Mouse (Mus musculus) thymus, adult 2 months (tissue): ENCODE results near the gene Pgls. TPM values are rescaled to one million over a fixed set of nuclear protein-coding genes. Genes with fewer than 3 reads are reported as not detected.

ENCODE experiments used
- DNase-seq: peaks from one replicate; pipeline ENCODE4 v3.0.0; 2021
- H3K27ac ChIP-seq: fragments of 200-500 bp; 2 replicates; pipeline ENCODE4 v1.5.1; 2012; ENCODE audit warnings: low read length, control low read depth; ENCODE audit not compliant: control insufficient read depth, insufficient read depth
- H3K27me3 ChIP-seq: fragments of 200-500 bp; 2 replicates; pipeline ENCODE4 v1.6.1; 2012; ENCODE audit warnings: mild to moderate bottlenecking, low read length, moderate library complexity, mixed read lengths; ENCODE audit not compliant: control insufficient read depth, insufficient read depth
- H3K36me3 ChIP-seq: fragments of 200-500 bp; 2 replicates; pipeline ENCODE4 v1.6.1; 2012; ENCODE audit warnings: mild to moderate bottlenecking, low read length, moderate library complexity; ENCODE audit not compliant: control insufficient read depth, insufficient read depth
- H3K4me1 ChIP-seq: fragments of 200-500 bp; replicated peaks from 2 replicates; pipeline ENCODE4 v1.6.1; 2012; ENCODE audit warnings: low read length; ENCODE audit not compliant: control insufficient read depth, insufficient read depth
- H3K4me3 ChIP-seq: fragments of 200-500 bp; 2 replicates; pipeline ENCODE4 v1.5.1; 2012; ENCODE audit warnings: mild to moderate bottlenecking, low read length, control low read depth, moderate library complexity; ENCODE audit not compliant: control insufficient read depth, insufficient read depth
- CTCF ChIP-seq: fragments of 200-500 bp; IDR thresholded peaks from 2 replicates; pipeline ENCODE4 v1.5.1; 2012; ENCODE audit warnings: mild to moderate bottlenecking, control low read depth, low read length, moderate library complexity, borderline replicate concordance; ENCODE audit not compliant: control insufficient read depth, poor library complexity, insufficient read depth; ENCODE audit errors: extremely low read depth
- POLR2A ChIP-seq: fragments of 200-500 bp; IDR thresholded peaks from 2 replicates; pipeline ENCODE4 v1.6.1; 2012; ENCODE audit warnings: mild to moderate bottlenecking, low read length, control low read depth, moderate library complexity; ENCODE audit not compliant: control insufficient read depth, poor library complexity, insufficient read depth; ENCODE audit errors: extremely low read depth
- WGBS: fragments of 180-500 bp; shearing (Covaris S2); methylation state at CpG from one replicate; pipeline ENCODE4 v1.1.7; 2018; 5-methylcytosine and 5-hydroxymethylcytosine counted together
- polyA plus RNA-seq: library from polyadenylated mRNA; depleted of rRNA; stranded (reverse); fragments of >200 nt; gene quantifications from 2 replicates; pipeline ENCODE4 v1.2.3, GENCODE M21; 2012

Pgls gene
- polyA plus RNA-seq, 1 experiment, result 280 TPM

DNA sequence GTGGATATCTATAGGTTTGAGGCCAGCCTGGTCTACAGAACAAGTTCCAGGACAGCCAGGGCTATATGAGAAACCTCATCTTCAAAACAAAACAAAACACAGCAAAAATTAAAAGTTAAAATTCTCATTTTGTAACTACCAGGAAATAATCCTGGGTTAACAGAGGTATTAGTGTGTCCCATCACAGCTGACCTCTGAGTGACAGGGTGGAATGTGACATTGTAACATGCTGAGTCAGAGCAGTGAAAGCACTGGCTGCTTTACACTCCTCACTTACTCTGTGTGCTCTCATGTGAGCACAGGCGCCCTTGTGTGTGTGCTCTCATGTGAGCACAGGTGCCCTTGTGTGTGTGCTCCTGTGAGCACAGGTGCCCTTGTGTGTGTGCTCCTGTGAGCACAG, 17.0 kb upstream of the Pgls start:
- no peaks in the 10 kb centered on the region for H3K27me3 ChIP-seq
- DNase-seq, result no peak
- TF ChIP-seq CTCF (no peak), POLR2A (no peak)
- 89% methylated on average over 1 of the region's 1 CpGs for WGBS
- H3K4me3 ChIP-seq, result no peak overlapping the region
- H3K27ac ChIP-seq, result no peak overlapping the region
- peaks cover 24% of the 10 kb centered on the region for H3K4me1 ChIP-seq
- no peaks in the 10 kb centered on the region for H3K36me3 ChIP-seq

DNA sequence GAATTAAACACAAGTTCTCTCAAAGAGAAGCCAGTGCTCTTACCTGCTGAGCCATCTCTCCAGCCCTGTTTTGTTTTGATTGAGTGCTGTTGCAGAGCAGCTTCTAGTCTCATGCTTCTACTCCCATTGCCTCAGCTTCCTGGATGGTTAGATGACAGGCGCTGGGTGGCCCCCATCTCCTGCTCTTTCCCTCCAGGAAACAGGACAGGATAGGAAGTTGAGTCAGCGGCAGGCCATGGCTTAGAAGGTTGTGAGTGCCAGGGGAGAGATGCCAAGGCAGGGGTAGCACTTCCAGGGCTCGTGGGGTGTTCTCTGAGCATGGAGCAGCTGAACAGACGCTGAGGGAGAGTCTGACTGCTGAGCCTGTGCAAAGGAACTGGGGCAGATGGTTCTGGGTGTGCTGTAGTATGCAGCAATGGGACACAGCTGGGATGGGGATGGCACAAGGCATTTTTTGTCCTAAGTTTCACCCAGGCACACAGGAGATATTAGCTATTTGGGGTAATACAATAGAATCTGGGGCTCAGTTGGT, 14.1 kb upstream of the Pgls start:
- Histone ChIP-seq H3K27me3 (no peaks in the 10 kb centered on the region), H3K4me1 (peaks cover 5% of the 10 kb centered on the region), H3K36me3 (no peaks in the 10 kb centered on the region), H3K4me3 (no peak overlapping the region), H3K27ac (no peak overlapping the region)
- 84% methylated on average over 4 of the region's 4 CpGs for WGBS
- TF ChIP-seq POLR2A (no peak), CTCF (no peak)
- no peak for DNase-seq

DNA sequence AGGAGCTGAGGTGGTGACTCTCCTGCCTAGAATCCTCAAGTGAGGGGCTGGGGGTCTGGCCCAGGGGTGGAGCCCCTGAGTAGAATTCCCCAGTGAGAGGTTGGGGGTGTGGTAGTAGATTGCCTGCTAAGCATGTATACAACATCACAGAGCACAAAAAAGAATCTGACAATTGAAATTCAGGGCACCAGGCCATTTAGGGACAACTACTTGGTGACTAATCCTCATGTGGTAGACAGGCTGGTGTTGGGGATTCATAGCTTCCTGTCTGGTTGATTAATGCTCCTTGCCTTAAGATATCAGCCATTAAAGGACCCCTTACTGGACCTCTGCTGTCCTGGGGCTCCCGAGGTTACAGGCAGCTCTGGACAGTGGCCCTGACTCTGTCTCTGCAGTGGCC, 13.0 kb upstream of the Pgls start:
- H3K27ac ChIP-seq, result no peak overlapping the region
- no peak for DNase-seq
- no peak for TF ChIP-seq CTCF
- no peak for TF ChIP-seq POLR2A
- no peaks in the 10 kb centered on the region; the same call in 1 of the 2 replicates for H3K36me3 ChIP-seq
- 100% methylated on average over 1 of the region's 1 CpGs for WGBS
- H3K4me1 ChIP-seq, result peaks cover 3% of the 10 kb centered on the region
- H3K27me3 ChIP-seq, result no peaks in the 10 kb centered on the region
- no peak overlapping the region for H3K4me3 ChIP-seq

DNA sequence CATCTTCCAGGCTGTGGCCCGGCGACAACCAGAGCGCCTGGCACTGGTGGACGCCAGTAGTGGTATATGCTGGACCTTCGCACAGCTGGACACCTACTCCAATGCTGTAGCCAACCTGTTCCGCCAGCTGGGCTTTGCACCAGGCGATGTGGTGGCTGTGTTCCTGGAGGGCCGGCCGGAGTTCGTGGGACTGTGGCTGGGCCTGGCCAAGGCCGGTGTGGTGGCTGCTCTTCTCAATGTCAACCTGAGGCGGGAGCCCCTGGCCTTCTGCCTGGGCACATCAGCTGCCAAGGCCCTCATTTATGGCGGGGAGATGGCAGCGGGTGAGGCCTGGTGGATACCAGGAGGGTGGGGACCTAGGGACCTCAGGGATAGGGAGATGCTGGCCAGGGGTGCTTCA, 12.5 kb upstream of the Pgls start:
- Histone ChIP-seq H3K4me3 (no peak overlapping the region), H3K4me1 (peaks cover 1% of the 10 kb centered on the region), H3K27ac (no peak overlapping the region), H3K36me3 (no peaks in the 10 kb centered on the region; the same call in 1 of the 2 replicates), H3K27me3 (no peaks in the 10 kb centered on the region)
- TF ChIP-seq CTCF (no peak), POLR2A (no peak)
- WGBS, result 94% methylated on average over 14 of the region's 14 CpGs
- no peak for DNase-seq

DNA sequence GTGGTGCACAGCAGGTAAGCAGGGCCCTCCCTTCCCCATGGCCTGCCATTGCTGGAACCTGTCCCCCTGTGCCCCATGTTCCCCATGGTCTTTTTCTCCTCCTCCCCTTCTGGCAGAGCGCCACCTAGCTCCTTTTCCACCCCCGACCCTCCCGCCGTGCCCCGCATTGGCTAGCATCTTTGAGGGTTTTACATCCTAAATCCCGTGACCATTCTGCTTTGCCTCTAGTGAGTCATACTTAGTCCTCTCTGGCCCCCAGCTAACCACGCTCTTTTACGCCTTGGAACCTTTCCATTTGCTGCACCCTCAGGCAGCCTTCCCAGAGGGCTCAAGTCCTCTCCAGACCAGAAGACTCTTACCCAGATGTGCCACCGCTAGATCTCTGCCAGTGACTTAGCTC, 11.8 kb upstream of the Pgls start:
- Histone ChIP-seq H3K27ac (no peak overlapping the region), H3K4me1 (no peaks in the 10 kb centered on the region), H3K4me3 (no peak overlapping the region), H3K27me3 (no peaks in the 10 kb centered on the region), H3K36me3 (no peaks in the 10 kb centered on the region; the same call in 1 of the 2 replicates)
- no peak for DNase-seq
- 94% methylated on average over 8 of the region's 9 CpGs for WGBS
- TF ChIP-seq CTCF (no peak), POLR2A (no peak)

DNA sequence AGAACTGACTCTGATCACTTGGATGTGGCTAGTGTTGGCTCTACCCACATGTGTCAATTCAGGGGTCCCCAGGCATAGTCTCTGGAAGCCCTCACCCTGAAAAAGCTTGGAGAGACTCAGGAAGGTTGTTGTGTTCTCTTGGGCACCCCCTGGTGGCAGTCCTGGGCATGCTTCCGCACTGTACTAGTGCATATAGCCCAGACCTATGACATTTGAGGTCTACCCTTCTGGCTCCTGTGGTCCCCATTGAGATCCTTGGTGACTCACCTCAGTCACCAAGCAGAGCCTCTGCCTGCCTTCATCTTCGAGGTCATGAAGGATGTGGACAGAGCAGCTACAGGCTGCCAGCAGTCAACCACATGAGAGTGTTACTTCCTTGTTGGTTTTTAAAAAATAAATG, 5.1 kb upstream of the Pgls start:
- 48% methylated on average over 2 of the region's 2 CpGs for WGBS
- H3K4me1 ChIP-seq, result peaks cover 28% of the 10 kb centered on the region
- peak; percentile 52 for DNase-seq
- TF ChIP-seq CTCF (no peak), POLR2A (no peak)
- no peak overlapping the region for H3K4me3 ChIP-seq
- no peaks in the 10 kb centered on the region; the same call in 1 of the 2 replicates for H3K36me3 ChIP-seq
- H3K27ac ChIP-seq, result no peak overlapping the region
- no peaks in the 10 kb centered on the region for H3K27me3 ChIP-seq

DNA sequence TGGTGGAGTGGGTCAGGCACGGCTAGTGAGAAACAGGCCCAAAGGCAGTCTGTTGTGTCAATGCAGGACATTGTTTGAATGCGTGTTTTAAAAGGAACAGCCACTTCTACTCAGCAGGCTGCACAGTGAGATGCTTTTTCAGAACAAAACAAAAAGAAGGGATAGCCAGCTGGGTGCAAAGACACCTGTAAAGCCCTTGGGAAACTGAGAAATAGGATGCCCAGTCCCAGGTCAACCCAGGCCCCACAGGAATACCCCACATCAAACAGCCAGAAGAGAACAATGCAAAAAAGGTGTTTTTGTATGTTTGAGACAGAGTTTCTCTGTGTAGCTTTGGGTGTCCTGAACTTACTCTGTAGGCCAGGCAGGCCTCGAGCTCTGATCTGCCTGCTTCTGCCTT, 3.2 kb upstream of the Pgls start:
- Histone ChIP-seq H3K27me3 (no peaks in the 10 kb centered on the region), H3K27ac (peak overlapping the region; percentile 12; the same call in 1 of the 2 replicates), H3K36me3 (no peaks in the 10 kb centered on the region; the same call in 1 of the 2 replicates), H3K4me3 (no peak overlapping the region), H3K4me1 (peaks cover 40% of the 10 kb centered on the region)
- WGBS, result 84% methylated on average over 3 of the region's 3 CpGs
- DNase-seq, result no peak
- no peak for TF ChIP-seq POLR2A
- no peak for TF ChIP-seq CTCF
